Mouse (Mus musculus) heart, embryonic 16.5 days (tissue): ENCODE results near the gene Gm45808. TPM values are rescaled to one million over a fixed set of nuclear protein-coding genes. Genes with fewer than 3 reads are reported as not detected.
"Not testable (repeated sequence)": the region's sequence is repeated elsewhere in the genome, so short reads cannot be mapped to it uniquely, and the experiment has no call there.

ENCODE experiments used
- ATAC-seq: fragments of 200-750 bp; cut with Nextera tagmentation; replicated peaks from 2 replicates; pipeline ENCODE4 v1.8.0; 2017; ENCODE audit warnings: moderate number of reproducible peaks; ENCODE audit not compliant: insufficient read depth, low FRiP score; ENCODE audit errors: extremely low read depth
- H3K27ac ChIP-seq: fragments of 300-500 bp; sonication (generic); 2 replicates; pipeline ENCODE4 v1.5.1; 2014; ENCODE audit warnings: mild to moderate bottlenecking, low read length, control low read depth, moderate library complexity
- H3K27me3 ChIP-seq: fragments of 300-500 bp; sonication (generic); 2 replicates; pipeline ENCODE4 v1.6.1; 2014; ENCODE audit warnings: low read length, mixed read lengths; ENCODE audit not compliant: control insufficient read depth, insufficient read depth
- H3K36me3 ChIP-seq: fragments of 300-500 bp; sonication (generic); 2 replicates; pipeline ENCODE4 v1.6.1; 2014; ENCODE audit not compliant: control insufficient read depth, insufficient read depth
- H3K4me1 ChIP-seq: fragments of 300-500 bp; sonication (generic); 2 replicates; pipeline ENCODE4 v1.6.1; 2014; ENCODE audit warnings: low read length, mixed read lengths; ENCODE audit not compliant: control insufficient read depth, insufficient read depth
- H3K4me2 ChIP-seq: fragments of 300-500 bp; sonication (generic); 2 replicates; pipeline ENCODE4 v1.6.1; 2014; ENCODE audit warnings: low read depth, mild to moderate bottlenecking, control low read depth, low read length
- H3K4me3 ChIP-seq: fragments of 300-500 bp; sonication (generic); 2 replicates; pipeline ENCODE4 v1.5.1; 2014; ENCODE audit warnings: mild to moderate bottlenecking, control low read depth, low read length
- H3K9ac ChIP-seq: fragments of 300-500 bp; sonication (generic); 2 replicates; pipeline ENCODE4 v1.6.1; 2014; ENCODE audit warnings: low read length, control low read depth
- H3K9me3 ChIP-seq: fragments of 300-500 bp; sonication (generic); replicated peaks from 2 replicates; pipeline ENCODE4 v1.6.1; 2016; ENCODE audit warnings: low read length; ENCODE audit not compliant: control insufficient read depth
- whole genome bisulfite sequencing: fragments of 180-500 bp; shearing (Covaris S2); extraction: QIAGEN DNeasy Blood & Tissue Kit; methylation state at CpG from one replicate; pipeline ENCODE4 v1.1.7; 2014; 5-methylcytosine and 5-hydroxymethylcytosine counted together
- polyA plus RNA-seq: library from polyadenylated mRNA; unstranded; fragments of >200 nt; fragmentation: Nextera tagmentation; extraction: Ambion mirVana; gene quantifications from 2 replicates; pipeline ENCODE4 v1.2.1, GENCODE M21; 2015

Gm45808 gene
- polyA plus RNA-seq, 1 experiment from 2014 or later = not detected

GRCm38 (mm10) chr7:45482166-45482565 lies 4.4 kb downstream of the Gm45808 start:
- no peak for ATAC-seq
- H3K4me1 ChIP-seq = no peaks in the 10 kb centered on the region

DNA sequence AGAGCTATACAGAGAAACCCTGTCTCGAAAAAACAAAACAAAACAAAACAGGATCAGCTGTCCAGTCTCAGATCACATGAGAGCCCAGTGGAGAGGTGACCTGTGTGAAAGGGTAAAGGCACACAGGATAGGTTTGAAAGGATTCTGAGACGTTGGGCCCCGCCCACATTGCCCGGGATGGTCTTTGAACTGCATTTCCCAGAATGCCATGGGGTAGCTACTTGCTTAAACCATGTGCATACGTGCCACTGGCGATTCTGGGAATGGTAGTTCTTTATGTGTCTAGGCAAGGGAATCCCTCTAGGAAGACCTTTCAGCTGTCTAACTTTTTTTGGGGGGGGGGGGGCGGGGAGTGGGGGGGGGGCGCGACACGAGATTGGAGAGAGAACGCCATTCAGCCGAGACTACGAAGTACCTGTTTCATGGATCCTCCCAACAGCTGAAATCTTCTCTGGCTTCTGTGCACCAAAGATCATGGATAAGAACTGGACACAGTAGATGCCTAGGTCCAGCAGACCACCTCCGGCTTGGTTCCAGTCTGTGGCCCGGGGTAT lies 5.2 kb downstream of the Gm45808 start, which contains the start of gene Tulp2:
Gene Tulp2 (plus strand): TSS at position 504 of the 554 bp plus-strand sequence.
- 0 out of 2 replicates have a peak, but pooled peaks have one; percentile 54 for ATAC-seq

More at GRCm38 (mm10) chr7:45482166-45482565, 4.4 kb downstream of the Gm45808 start:
- Histone ChIP-seq H3K4me3 (no peak overlapping the region), H3K9me3 (no peaks in the 10 kb centered on the region), H3K27me3 (no peaks in the 10 kb centered on the region), H3K9ac (no peak overlapping the region), H3K27ac (no peak overlapping the region), H3K36me3 (no peaks in the 10 kb centered on the region), H3K4me2 (no peak overlapping the region)
- 75% methylated on average over 1 of the region's 1 CpGs for WGBS

GRCm38 (mm10) chr7:45480310-45480709 lies 6.3 kb downstream of the Gm45808 start:
- not testable (repeated sequence) for ATAC-seq, H3K36me3 ChIP-seq
- 72% methylated on average over 3 of the region's 4 CpGs for WGBS

More for the DNA sequence above, 5.2 kb downstream of the Gm45808 start, which contains the start of gene Tulp2:
- Histone ChIP-seq H3K4me1 (no peaks in the 10 kb centered on the region), H3K9ac (no peak within 1 kb of the TSS), H3K4me3 (no peak within 1 kb of the TSS), H3K4me2 (no peak within 1 kb of the TSS), H3K36me3 (no peaks in the 10 kb centered on the region), H3K27ac (no peak within 1 kb of the TSS), H3K9me3 (no peaks in the 10 kb centered on the region), H3K27me3 (no peaks in the 10 kb centered on the region)
- WGBS = 47% methylated on average over 15 of the region's 15 CpGs

DNA sequence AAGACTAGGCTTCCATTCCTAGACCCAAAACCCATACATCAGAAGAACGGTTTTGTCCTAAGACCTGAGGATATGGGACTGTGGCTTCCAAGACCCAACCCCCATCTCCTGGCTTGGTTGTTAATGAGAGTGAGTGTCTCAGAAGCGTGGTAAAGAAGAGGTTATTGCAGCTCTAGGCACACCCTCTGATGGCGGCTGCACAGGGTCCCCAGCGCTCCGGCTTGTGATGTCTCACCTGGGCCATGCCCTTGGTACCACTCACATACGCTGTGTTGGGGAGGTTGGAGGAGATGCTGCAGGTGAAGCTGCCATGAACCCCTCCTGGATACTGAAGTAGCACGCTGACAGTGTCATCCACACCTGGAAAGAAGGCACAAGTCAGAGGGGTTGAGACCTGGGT lies 7.8 kb downstream of the Gm45808 start:
- Histone ChIP-seq H3K9me3 (no peaks in the 10 kb centered on the region), H3K4me1 (no peaks in the 10 kb centered on the region; the same call in 1 of the 2 replicates), H3K27me3 (no peaks in the 10 kb centered on the region), H3K36me3 (no peaks in the 10 kb centered on the region), H3K27ac (no peak overlapping the region), H3K4me2 (no peak overlapping the region), H3K4me3 (no peak overlapping the region), H3K9ac (no peak overlapping the region)
- no peak for ATAC-seq
- WGBS = 93% methylated on average over 7 of the region's 7 CpGs

More at GRCm38 (mm10) chr7:45480310-45480709, 6.3 kb downstream of the Gm45808 start:
- not testable (repeated sequence) for H3K4me1 ChIP-seq, H3K4me3 ChIP-seq, H3K4me2 ChIP-seq, H3K9ac ChIP-seq, H3K9me3 ChIP-seq, H3K27me3 ChIP-seq, H3K27ac ChIP-seq

DNA sequence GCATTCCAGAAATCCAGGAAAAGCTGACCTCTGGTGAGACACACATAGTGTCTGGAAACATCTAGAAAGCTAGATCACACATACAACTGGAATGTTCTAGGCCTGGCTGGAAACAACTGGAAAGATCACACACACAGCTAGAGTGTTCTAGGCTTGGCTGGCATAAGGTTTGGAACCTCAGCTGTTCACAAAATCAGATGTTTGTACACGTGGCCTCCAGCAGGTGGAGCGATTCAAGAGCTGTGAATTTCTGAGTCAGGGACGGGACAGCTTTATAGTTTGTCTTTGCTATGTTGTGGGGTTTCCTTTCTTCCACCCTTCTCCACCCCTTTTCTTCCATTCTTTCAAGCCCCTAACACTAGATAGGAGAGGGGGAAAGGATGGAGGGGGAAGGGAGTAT lies 9.6 kb downstream of the Gm45808 start:
- WGBS = 8% methylated on average over 3 of the region's 3 CpGs
- H3K36me3 ChIP-seq = no peaks in the 10 kb centered on the region
- no peak overlapping the region for H3K9ac ChIP-seq
- H3K4me1 ChIP-seq = no peaks in the 10 kb centered on the region; the same call in 1 of the 2 replicates
- no peak overlapping the region for H3K4me2 ChIP-seq
- H3K27ac ChIP-seq = no peak overlapping the region
- ATAC-seq = peak; percentile 26; the same call in 1 of the 2 replicates
- no peak overlapping the region for H3K4me3 ChIP-seq
- no peaks in the 10 kb centered on the region for H3K27me3 ChIP-seq
- no peaks in the 10 kb centered on the region for H3K9me3 ChIP-seq

GRCm38 (mm10) chr7:45476453-45476852 lies 10.2 kb downstream of the Gm45808 start:
- no peak overlapping the region for H3K4me3 ChIP-seq
- H3K4me2 ChIP-seq = no peak overlapping the region
- H3K27ac ChIP-seq = no peak overlapping the region
- H3K36me3 ChIP-seq = no peaks in the 10 kb centered on the region
- no peaks in the 10 kb centered on the region; the same call in 1 of the 2 replicates for H3K4me1 ChIP-seq
- WGBS = 50% methylated on average over 1 of the region's 1 CpGs
- H3K9ac ChIP-seq = no peak overlapping the region
- H3K27me3 ChIP-seq = no peaks in the 10 kb centered on the region
- H3K9me3 ChIP-seq = no peaks in the 10 kb centered on the region
- ATAC-seq = no peak

- WGBS = 56% methylated on average over 16 of the region's 16 CpGs
- no peak overlapping the region for H3K27ac ChIP-seq
- no peak; the same call in 1 of the 2 replicates for ATAC-seq
- peak overlapping the region; percentile 57 for H3K9ac ChIP-seq
- H3K4me1 ChIP-seq = no peaks in the 10 kb centered on the region; the same call in 1 of the 2 replicates
- no peaks in the 10 kb centered on the region for H3K36me3 ChIP-seq
- peak overlapping the region; percentile 57 for H3K4me2 ChIP-seq
- no peaks in the 10 kb centered on the region for H3K27me3 ChIP-seq
- peak overlapping the region; percentile 34 for H3K4me3 ChIP-seq
- no peaks in the 10 kb centered on the region for H3K9me3 ChIP-seq
Measured at GRCm38 (mm10) chr7:45475291-45475969, 11.2 kb downstream of the Gm45808 start.

DNA sequence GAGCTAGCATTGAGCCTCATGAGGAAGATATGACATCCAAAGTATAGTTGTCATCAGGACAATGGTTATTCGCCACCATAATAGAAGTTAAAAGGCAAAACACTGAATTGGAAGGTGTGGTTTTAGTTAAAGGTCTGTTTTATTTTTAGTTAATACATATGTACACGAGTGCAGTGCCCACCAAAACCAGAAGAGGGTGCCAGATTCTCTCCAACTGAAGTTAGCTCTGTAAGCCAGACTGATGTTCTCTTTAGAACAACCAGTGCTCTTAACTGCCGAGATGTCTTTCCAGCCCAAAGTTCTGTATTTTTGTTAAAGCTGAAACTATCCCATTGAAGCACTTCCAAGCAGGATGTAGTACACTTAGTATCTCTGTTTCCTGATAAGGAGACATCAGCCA lies 15.7 kb downstream of the Gm45808 start:
- WGBS = 4% methylated on average over 3 of the region's 3 CpGs
- Histone ChIP-seq H3K9ac (no peak overlapping the region), H3K27ac (no peak overlapping the region)

DNA sequence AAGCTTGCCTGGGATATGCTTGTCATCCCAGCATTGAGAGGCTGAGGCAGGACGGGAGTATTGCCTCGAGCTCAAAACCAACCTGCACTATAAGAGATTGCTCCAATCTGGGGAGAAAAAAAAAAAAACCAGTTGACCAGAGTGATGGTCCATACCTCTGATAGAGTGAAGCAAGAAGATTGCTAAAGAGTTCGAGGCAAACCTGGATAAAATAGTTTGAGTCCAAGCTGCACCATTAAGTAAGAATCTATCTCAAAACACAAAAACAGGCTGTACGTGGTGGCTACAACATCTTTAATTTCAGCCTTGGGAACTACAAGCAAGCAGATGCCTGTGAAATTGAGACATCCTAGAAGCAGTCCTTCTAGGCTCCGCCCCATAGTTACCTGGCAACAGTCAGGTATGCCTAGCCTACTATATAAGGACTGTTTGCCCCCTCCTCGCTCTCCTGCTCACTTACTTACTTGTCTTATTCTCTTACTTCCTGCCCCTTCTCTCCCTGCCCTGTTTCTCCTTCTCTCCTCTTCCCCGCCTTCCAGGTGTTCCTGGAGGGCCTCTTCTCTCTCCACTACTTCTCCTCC lies 19.4 kb downstream of the Gm45808 start:
- peak overlapping the region; percentile 81 for H3K9ac ChIP-seq
- no peaks in the 10 kb centered on the region for H3K9me3 ChIP-seq
- no peak overlapping the region for H3K27ac ChIP-seq
- H3K36me3 ChIP-seq = peaks cover 18% of the 10 kb centered on the region; the same call in 1 of the 2 replicates
- H3K4me1 ChIP-seq = peaks cover 11% of the 10 kb centered on the region
- H3K4me2 ChIP-seq = peak overlapping the region; percentile 71
- ATAC-seq = peak; percentile 7
- 34% methylated on average over 7 of the region's 7 CpGs for WGBS
- no peaks in the 10 kb centered on the region for H3K27me3 ChIP-seq
- peak overlapping the region; percentile 86 for H3K4me3 ChIP-seq

More for the DNA sequence above, 15.7 kb downstream of the Gm45808 start:
- no peak overlapping the region for H3K4me2 ChIP-seq
- no peaks in the 10 kb centered on the region for H3K27me3 ChIP-seq
- H3K9me3 ChIP-seq = no peaks in the 10 kb centered on the region
- no peaks in the 10 kb centered on the region for H3K36me3 ChIP-seq
- H3K4me3 ChIP-seq = no peak overlapping the region
- H3K4me1 ChIP-seq = peaks cover 6% of the 10 kb centered on the region
- ATAC-seq = no peak
